11 mouse cellular contexts compared by ENCODE assay signal in the genomic region with DNA sequence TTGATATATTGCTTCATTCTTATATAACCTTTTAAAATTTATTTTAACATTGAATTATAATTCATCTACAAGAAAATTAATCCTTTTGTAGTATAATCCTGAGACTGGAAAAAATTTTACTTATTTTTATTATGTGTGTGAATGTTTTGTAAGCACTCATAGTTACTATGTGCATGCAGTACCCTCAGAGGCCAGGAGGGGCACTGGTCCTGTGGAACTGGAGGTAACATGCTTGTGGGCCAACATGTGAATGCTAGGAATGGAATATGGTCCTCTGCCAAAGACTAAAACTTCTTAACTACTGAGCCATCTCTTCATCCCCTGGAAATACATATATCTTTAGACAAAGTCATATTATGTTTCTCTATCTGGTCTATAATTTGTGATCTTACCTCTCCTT.
DNase-seq lines count a peak whose midpoint lies in the region; ATAC-seq and TF ChIP-seq lines count a peak whose summit lies in the region.
"Had no signal": no experiment of that assay in that cellular context is flagged by ENCODE, and none has a peak within 500 bp of the region (broad histone marks: within the 10 kb centered on the region; RNA-seq: fewer than 3 reads in every experiment).

No protein-coding gene starts in this region.

- peak; percentile 64 for TF ChIP-seq CTCF in layer of hippocampus, adult 2 months (conservative IDR thresholded peaks at IDR 0.05)

- ATAC-seq in CD4-positive, CD25-positive, alpha-beta regulatory T cell, adult 4 months, result no peak
- no peak for ATAC-seq in embryonic facial prominence, embryonic 11.5 days (replicated peaks; ENCODE audit: insufficient number of reproducible peaks, low FRiP score, low TSS enrichment, low read depth)

- DNase-seq in CD4-positive, CD25-positive, alpha-beta regulatory T cell, adult 2 months (ENCODE audit: low read depth, low spot score), result peak; percentile 10
- DNase-seq in layer of hippocampus, adult 2 months (ENCODE audit: low spot score in 2 of 2), result no peak
- no peak for DNase-seq in layer of hippocampus, postnatal 14 days (ENCODE audit: low spot score in 2 of 2)
- peak; percentile 4 for DNase-seq in CD4-positive helper T cell, adult 2 months (ENCODE audit: low read depth, low spot score)
- peak; percentile 36 for DNase-seq in embryonic facial prominence, embryonic 11.5 days (ENCODE audit: low spot score)
- no peak for DNase-seq in right cerebral cortex, postnatal 25 days
- DNase-seq in left cerebral cortex, postnatal 4 days, result no peak
- DNase-seq: right cerebral cortex, postnatal 14 days had no signal

- no peaks in the 10 kb centered on the region for H3K36me3 ChIP-seq in embryonic facial prominence, embryonic 11.5 days (replicated peaks; ENCODE audit: control insufficient read depth, insufficient read depth, low read depth, low read length)
- H3K36me3 ChIP-seq: embryonic facial prominence, embryonic 12.5 days; limb, embryonic 13.5 days had no signal

- intact Hi-C loops in left cerebral cortex, postnatal 4 days (cut with DNase I), result no loop called here

- H3K9ac ChIP-seq in embryonic facial prominence, embryonic 11.5 days (replicated peaks; ENCODE audit: low read length), result no peak overlapping the region
- H3K9ac ChIP-seq: embryonic facial prominence, embryonic 12.5 days; limb, embryonic 13.5 days had no signal

- no peak overlapping the region for H3K4me2 ChIP-seq in embryonic facial prominence, embryonic 11.5 days (ENCODE audit: low read depth, low read length)
- H3K4me2 ChIP-seq: embryonic facial prominence, embryonic 12.5 days; limb, embryonic 13.5 days had no signal

- no peak overlapping the region for H3K4me3 ChIP-seq in layer of hippocampus, adult 2 months
- no peak overlapping the region for H3K4me3 ChIP-seq in embryonic facial prominence, embryonic 11.5 days (ENCODE audit: low read depth, low read length)
- H3K4me3 ChIP-seq: embryonic facial prominence, embryonic 12.5 days; limb, embryonic 13.5 days had no signal

- H3K9me3 ChIP-seq in embryonic facial prominence, embryonic 11.5 days (replicated peaks; ENCODE audit: control insufficient read depth, low read length), result no peaks in the 10 kb centered on the region
- H3K9me3 ChIP-seq: embryonic facial prominence, embryonic 12.5 days; limb, embryonic 13.5 days had no signal

- no peaks in the 10 kb centered on the region for H3K27me3 ChIP-seq in embryonic facial prominence, embryonic 11.5 days (ENCODE audit: control insufficient read depth, insufficient read depth, low read length)
- H3K27me3 ChIP-seq: embryonic facial prominence, embryonic 12.5 days; limb, embryonic 13.5 days had no signal

- no peak overlapping the region for H3K27ac ChIP-seq in layer of hippocampus, adult 2 months
- H3K27ac ChIP-seq in embryonic facial prominence, embryonic 11.5 days (replicated peaks; ENCODE audit: low read depth, low read length), result no peak overlapping the region
- H3K27ac ChIP-seq: embryonic facial prominence, embryonic 12.5 days; limb, embryonic 13.5 days had no signal

- no peaks in the 10 kb centered on the region for H3K4me1 ChIP-seq in embryonic facial prominence, embryonic 11.5 days (ENCODE audit: control insufficient read depth, insufficient read depth, low read length)
- H3K4me1 ChIP-seq: embryonic facial prominence, embryonic 12.5 days; limb, embryonic 13.5 days had no signal

Comparison
In these comparisons a context has a peak if more than half of its experiments do, and no peak if none do; other contexts are left out.
1. DNase-seq: peak in CD4-positive, CD25-positive, alpha-beta regulatory T cell, adult 2 months (single experiment), CD4-positive helper T cell, adult 2 months (single experiment) and embryonic facial prominence, embryonic 11.5 days (single experiment); none in layer of hippocampus, adult 2 months (0 of 2), layer of hippocampus, postnatal 14 days (0 of 2), right cerebral cortex, postnatal 25 days (single experiment) and left cerebral cortex, postnatal 4 days (single experiment).